Mouse (Mus musculus) gastrocnemius, adult 8-10 months (tissue): ENCODE data around the gene Gm13288. TPM values are rescaled to one million over a fixed set of nuclear protein-coding genes. Genes with fewer than 3 reads are reported as not detected.
"Not testable (repeated sequence)": the region's sequence is repeated elsewhere in the genome, so short reads cannot be mapped to it uniquely, and the experiment has no call there.

ENCODE experiments used
- DNase-seq, 2 experiments: peaks; one replicate each; pipeline ENCODE4 v3.0.0; 2022; ENCODE audit warnings: low spot score in 2 of 2
- total RNA-seq, 4 experiments: library from RNA; stranded (reverse); gene quantifications; 2 replicates each; pipeline ENCODE4 v1.2.4; 2022

Gene Gm13288
- not detected for total RNA-seq

- not testable (repeated sequence) for DNase-seq
These were observed at the start of gene Gm13288 for GRCm38 (mm10) chr4:88805231-88805630. Gene Gm13288 (plus strand): TSS chr4:88805531.

GRCm38 (mm10) chr4:88756581-88757513, 48.5 kb upstream of the Gm13288 start:
- DNase-seq: not testable (repeated sequence)

- peak; percentile 85 to 88 for DNase-seq
These were observed 47.7 kb upstream of the Gm13288 start for GRCm38 (mm10) chr4:88757628-88758031.

GRCm38 (mm10) chr4:88758751-88759150, 46.6 kb upstream of the Gm13288 start:
- not testable (repeated sequence) for DNase-seq

GRCm38 (mm10) chr4:88759610-88760268, 45.6 kb upstream of the Gm13288 start, which contains the start of gene Gm13283:
Gene Gm13283 (plus strand): TSS chr4:88760119.
- DNase-seq: peak in 1 of 2 experiments; percentile 13

GRCm38 (mm10) chr4:88760431-88760830, 44.9 kb upstream of the Gm13288 start:
- DNase-seq: peak; percentile 46 to 65

- DNase-seq: peak; percentile 49 to 64
These were observed 43.6 kb upstream of the Gm13288 start for GRCm38 (mm10) chr4:88761776-88762175.

GRCm38 (mm10) chr4:88762341-88762740, 43.0 kb upstream of the Gm13288 start:
- not testable (repeated sequence) for DNase-seq

- DNase-seq: peak; percentile 23 to 52
These were observed 41.8 kb upstream of the Gm13288 start for GRCm38 (mm10) chr4:88763384-88764018.

- not testable (repeated sequence) for DNase-seq
These were observed 31.8 kb upstream of the Gm13288 start, which contains the start of gene Gm13290 for GRCm38 (mm10) chr4:88773534-88773933. Gene Gm13290 (plus strand): TSS chr4:88773834.

GRCm38 (mm10) chr4:88776622-88777021, 28.7 kb upstream of the Gm13288 start, which contains the start of gene Gm13289:
Gene Gm13289 (plus strand): TSS chr4:88776922.
- not testable (repeated sequence) for DNase-seq

- not testable (repeated sequence) for DNase-seq
These were observed 25.8 kb upstream of the Gm13288 start, which contains the start of gene Gm13272 for GRCm38 (mm10) chr4:88779550-88779949. Gene Gm13272 (plus strand): TSS chr4:88779850.

GRCm38 (mm10) chr4:88780320-88780719, 25.0 kb upstream of the Gm13288 start:
- not testable (repeated sequence) for DNase-seq

GRCm38 (mm10) chr4:88781831-88782230, 23.5 kb upstream of the Gm13288 start, which contains the start of gene Ifnz:
Gene Ifnz (plus strand): TSS chr4:88782131.
- DNase-seq: not testable (repeated sequence)

GRCm38 (mm10) chr4:88782335-88782734, 23.0 kb upstream of the Gm13288 start:
- DNase-seq: not testable (repeated sequence)

- not testable (repeated sequence) for DNase-seq
These were observed 19.9 kb upstream of the Gm13288 start, which contains the start of gene Gm13276 for GRCm38 (mm10) chr4:88785409-88785808. Gene Gm13276 (plus strand): TSS chr4:88785709.

GRCm38 (mm10) chr4:88788402-88788801, 16.9 kb upstream of the Gm13288 start, which contains the start of gene Gm13277:
Gene Gm13277 (plus strand): TSS chr4:88788632.
- DNase-seq: peak; percentile 17 to 48

- DNase-seq: not testable (repeated sequence)
These were observed 14.1 kb upstream of the Gm13288 start, which contains the start of gene Gm13278 for GRCm38 (mm10) chr4:88791250-88791649. Gene Gm13278 (plus strand): TSS chr4:88791550.

GRCm38 (mm10) chr4:88793936-88794675, 11.2 kb upstream of the Gm13288 start, which contains the start of gene Gm13275:
Gene Gm13275 (plus strand): TSS chr4:88794487.
- peak; percentile 63 for DNase-seq

- DNase-seq: not testable (repeated sequence)
These were observed 8.2 kb upstream of the Gm13288 start, which contains the start of gene Gm13279 for GRCm38 (mm10) chr4:88797097-88797496. Gene Gm13279 (plus strand): TSS chr4:88797397.
